Mouse (Mus musculus) mouse embryonic stem cell (cell line): ENCODE results near the gene Ggta1.

Experiments used
- in situ Hi-C, 2 experiments: fragments of 300-500 bp; cut with MboI; formaldehyde crosslinking; loops; 1 replicate in 1 of 2; 3 replicates in 1 of 2; pipeline ENCODE4 v1.14.3; 2019 to 2020; ENCODE audit warnings: low sequenced_read_pairs in 2 of 2, low pct_unique_long_range_greater_than_20kb in 1 of 2, mixed read lengths in 1 of 2; ENCODE audit not compliant: unreplicated experiment in 1 of 2

Ggta1 gene

GRCm38 (mm10) chr2:35370686-35371085, 92.3 kb downstream of the Ggta1 start:
- in situ Hi-C loops = no loop called here

GRCm38 (mm10) chr2:35367629-35368028, 95.4 kb downstream of the Ggta1 start, which contains the start of gene 4930568D16Rik:
4930568D16Rik (minus strand) TSS chr2:35367729.
- in situ Hi-C loops = no loop called here
